Mouse (Mus musculus): ENCODE data around the gene Vmo1.

- TF ChIP-seq POLR2A (IDR thresholded peaks at IDR 0.05; ENCODE audit: borderline replicate concordance, insufficient read depth, low read length) (no peak), CTCF (IDR thresholded peaks at IDR 0.05; ENCODE audit: borderline replicate concordance, insufficient read depth, low read depth, low read length) (no peak)
Measured at GRCm38 (mm10) chr11:70465824-70466223, 48.6 kb downstream of the Vmo1 start.

All from cerebellum, adult 2 months (tissue).